Mouse (Mus musculus) limb, embryonic 11.5 days (tissue): Measurements from ENCODE around the gene Trim2. TPM values are rescaled to one million over a fixed set of nuclear protein-coding genes. Genes with fewer than 3 reads are reported as not detected.
A peak's percentile ranks its signal among the peaks of the same experiment; 100 is the strongest.

Source experiments
- ATAC-seq: fragments of 200-750 bp; cut with Nextera tagmentation; 2 replicates; pipeline ENCODE4 v1.8.0; 2017; ENCODE audit warnings: low read depth; ENCODE audit not compliant: insufficient number of reproducible peaks, low FRiP score, low TSS enrichment
- DNase-seq: peaks from one replicate; pipeline ENCODE4 v3.0.0-alpha.2; 2015; ENCODE audit warnings: low spot score
- H3K27ac ChIP-seq: fragments of 300-500 bp; sonication (generic); replicated peaks from 2 replicates; pipeline ENCODE4 v1.5.1; 2014; ENCODE audit warnings: low read depth, mild to moderate bottlenecking, low read length
- H3K27me3 ChIP-seq: fragments of 300-500 bp; sonication (generic); 2 replicates; pipeline ENCODE4 v1.6.1; 2014; ENCODE audit warnings: mild to moderate bottlenecking, low read length, mixed read lengths; ENCODE audit not compliant: control insufficient read depth, insufficient read depth
- H3K36me3 ChIP-seq: fragments of 300-500 bp; sonication (generic); 2 replicates; pipeline ENCODE4 v1.6.1; 2014; ENCODE audit warnings: mild to moderate bottlenecking, low read length, moderate library complexity, mixed read lengths; ENCODE audit not compliant: control insufficient read depth, insufficient read depth
- H3K4me1 ChIP-seq: fragments of 300-500 bp; sonication (generic); 2 replicates; pipeline ENCODE4 v1.6.1; 2014; ENCODE audit warnings: low read length, mixed read lengths; ENCODE audit not compliant: control insufficient read depth, insufficient read depth
- H3K4me2 ChIP-seq: fragments of 300-500 bp; sonication (generic); 2 replicates; pipeline ENCODE4 v1.6.1; 2014; ENCODE audit warnings: low read depth, mild to moderate bottlenecking, moderate library complexity; ENCODE audit not compliant: severe bottlenecking
- H3K4me3 ChIP-seq: fragments of 300-500 bp; sonication (generic); 2 replicates; pipeline ENCODE4 v1.5.1; 2014; ENCODE audit warnings: low read depth, low read length
- H3K9ac ChIP-seq: fragments of 300-500 bp; sonication (generic); 2 replicates; pipeline ENCODE4 v1.6.1; 2014; ENCODE audit warnings: mild to moderate bottlenecking, low read length
- H3K9me3 ChIP-seq: fragments of 300-500 bp; sonication (generic); 2 replicates; pipeline ENCODE4 v1.6.1; 2016; ENCODE audit warnings: low read length; ENCODE audit not compliant: control insufficient read depth
- WGBS: fragments of 180-500 bp; shearing (Covaris S2); extraction: QIAGEN DNeasy Blood & Tissue Kit; methylation state at CpG from one replicate; pipeline ENCODE4 v1.1.7; 2014; 5-methylcytosine and 5-hydroxymethylcytosine counted together
- polyA plus RNA-seq: library from polyadenylated mRNA; unstranded; fragments of >200 nt; fragmentation: Nextera tagmentation; extraction: Ambion mirVana; gene quantifications from 2 replicates; pipeline ENCODE4 v1.2.1, GENCODE M21; 2014

Trim2 gene
- polyA plus RNA-seq, 1 experiment from 2014 or later = 12.4 TPM

DNA sequence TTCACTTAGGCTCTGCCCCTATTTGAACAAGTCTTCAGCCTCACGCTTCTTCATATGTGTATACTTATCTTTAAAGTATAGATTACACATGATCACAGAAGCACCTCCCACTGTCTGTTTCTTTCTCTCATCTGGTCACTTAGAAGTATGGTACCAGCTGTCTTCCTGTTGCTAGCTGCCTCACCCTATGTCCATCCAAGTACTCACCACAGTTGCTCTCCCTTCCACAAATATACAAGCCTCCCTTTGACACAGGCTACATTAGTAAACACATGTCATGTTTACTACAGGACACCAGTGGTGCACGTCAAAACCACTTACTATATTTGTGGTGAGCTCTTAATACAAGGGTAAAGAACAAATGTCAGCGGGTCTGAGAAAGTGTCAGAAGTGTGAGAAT is 175.3 kb downstream of the Trim2 start:
- H3K9ac ChIP-seq = no peak overlapping the region
- no peak overlapping the region for H3K27ac ChIP-seq
- no peaks in the 10 kb centered on the region for H3K9me3 ChIP-seq
- no peak overlapping the region for H3K4me3 ChIP-seq
- no peak for DNase-seq
- H3K4me1 ChIP-seq = peaks cover 24% of the 10 kb centered on the region
- H3K4me2 ChIP-seq = no peak overlapping the region
- no peaks in the 10 kb centered on the region for H3K27me3 ChIP-seq
- ATAC-seq = no peak
- H3K36me3 ChIP-seq = no peaks in the 10 kb centered on the region
- WGBS = 91% methylated on average over 3 of the region's 3 CpGs

- H3K9ac ChIP-seq = no peak overlapping the region
- H3K9me3 ChIP-seq = no peaks in the 10 kb centered on the region
- no peaks in the 10 kb centered on the region for H3K27me3 ChIP-seq
- H3K36me3 ChIP-seq = no peaks in the 10 kb centered on the region
- H3K4me1 ChIP-seq = peaks cover 26% of the 10 kb centered on the region
- H3K27ac ChIP-seq = 0 out of 2 replicates have a peak overlapping the region, but pooled peaks have one; percentile 14
- no peak overlapping the region for H3K4me2 ChIP-seq
- no peak overlapping the region for H3K4me3 ChIP-seq
- peak; percentile 6 for DNase-seq
- no peak for ATAC-seq
- whole genome bisulfite sequencing = 60% methylated on average over 5 of the region's 5 CpGs
Observed at GRCm38 (mm10) chr3:84130776-84131175, 175.9 kb downstream of the Trim2 start.

DNA sequence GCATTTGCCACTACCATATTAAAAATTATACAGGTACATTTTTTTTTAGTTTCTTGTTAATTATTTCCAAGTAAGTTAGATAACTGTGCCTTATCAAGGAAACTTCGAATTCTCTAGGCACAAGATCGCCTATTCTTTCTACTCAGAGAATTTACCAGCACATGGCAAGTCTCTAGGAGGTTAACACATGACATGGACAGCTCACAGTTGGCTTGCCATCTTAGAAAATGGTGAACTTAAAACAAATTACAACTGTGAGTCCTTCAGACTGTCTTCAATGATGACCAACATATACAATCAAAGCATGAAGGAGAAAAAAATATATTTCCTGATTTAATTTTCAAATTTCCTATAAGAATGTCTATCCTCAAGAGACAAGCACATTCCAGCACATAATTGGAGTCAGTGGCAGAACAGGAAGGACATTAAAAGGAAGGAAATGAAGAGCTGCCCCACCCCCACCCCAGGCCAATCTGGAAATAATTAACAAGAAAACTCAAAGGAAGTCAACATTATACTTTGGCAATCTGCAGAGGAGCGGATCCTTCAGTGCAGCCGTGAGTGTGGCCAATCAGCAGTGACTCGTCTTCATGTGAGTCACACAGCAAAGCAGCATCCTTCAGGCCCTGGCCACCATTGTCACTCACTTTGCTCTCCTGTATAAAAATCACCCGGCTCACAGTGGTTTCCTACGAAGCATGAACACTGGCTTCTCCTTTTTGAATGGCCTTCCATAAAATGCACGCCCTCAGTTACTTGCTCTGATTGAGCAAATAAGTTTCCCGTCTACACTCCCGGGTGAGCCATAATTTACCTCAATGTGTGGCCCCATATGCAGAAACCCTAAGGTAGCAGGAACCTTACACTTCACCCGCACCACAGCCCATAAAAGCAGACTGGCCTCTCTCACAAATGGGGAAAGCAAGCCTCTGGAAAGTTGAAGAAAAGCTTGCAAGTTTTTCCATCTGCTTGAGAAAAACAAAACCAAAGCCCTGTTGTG is 177.5 kb downstream of the Trim2 start:
- Histone ChIP-seq H3K27ac (peak overlapping the region; percentile 82), H3K4me2 (peak overlapping the region; percentile 10; the same call in 1 of the 2 replicates), H3K4me3 (no peak overlapping the region), H3K27me3 (no peaks in the 10 kb centered on the region), H3K9me3 (no peaks in the 10 kb centered on the region), H3K4me1 (peaks cover 26% of the 10 kb centered on the region), H3K9ac (no peak overlapping the region), H3K36me3 (no peaks in the 10 kb centered on the region)
- peak; percentile 74 for DNase-seq
- ATAC-seq = peak; percentile 67; the same call in 1 of the 2 replicates
- 22% methylated on average over 11 of the region's 11 CpGs for WGBS

- Histone ChIP-seq H3K9ac (no peak overlapping the region), H3K4me1 (peaks cover 18% of the 10 kb centered on the region), H3K27ac (no peak overlapping the region), H3K36me3 (no peaks in the 10 kb centered on the region), H3K4me2 (no peak overlapping the region), H3K27me3 (no peaks in the 10 kb centered on the region), H3K4me3 (no peak overlapping the region), H3K9me3 (no peaks in the 10 kb centered on the region)
- ATAC-seq (no peak), DNase-seq (no peak)
- WGBS = 70% methylated on average over 2 of the region's 2 CpGs
Observed at GRCm38 (mm10) chr3:84127431-84127830, 179.2 kb downstream of the Trim2 start.

- Histone ChIP-seq H3K27me3 (no peaks in the 10 kb centered on the region), H3K4me1 (peaks cover 17% of the 10 kb centered on the region), H3K4me2 (no peak overlapping the region), H3K36me3 (no peaks in the 10 kb centered on the region), H3K9me3 (no peaks in the 10 kb centered on the region), H3K4me3 (no peak overlapping the region), H3K27ac (no peak overlapping the region), H3K9ac (no peak overlapping the region)
- ATAC-seq (no peak), DNase-seq (no peak)
- WGBS = 87% methylated on average over 3 of the region's 3 CpGs
Observed at GRCm38 (mm10) chr3:84126721-84127120, 180.0 kb downstream of the Trim2 start.

- no peak overlapping the region for H3K4me3 ChIP-seq
- H3K27me3 ChIP-seq = no peaks in the 10 kb centered on the region
- ATAC-seq (no peak), DNase-seq (no peak)
- H3K36me3 ChIP-seq = no peaks in the 10 kb centered on the region
- H3K4me2 ChIP-seq = no peak overlapping the region
- H3K9ac ChIP-seq = no peak overlapping the region
- 77% methylated on average over 6 of the region's 6 CpGs for WGBS
- H3K9me3 ChIP-seq = no peaks in the 10 kb centered on the region
- peaks cover 13% of the 10 kb centered on the region for H3K4me1 ChIP-seq
- H3K27ac ChIP-seq = no peak overlapping the region
Observed at GRCm38 (mm10) chr3:84125704-84126289, 180.9 kb downstream of the Trim2 start.

DNA sequence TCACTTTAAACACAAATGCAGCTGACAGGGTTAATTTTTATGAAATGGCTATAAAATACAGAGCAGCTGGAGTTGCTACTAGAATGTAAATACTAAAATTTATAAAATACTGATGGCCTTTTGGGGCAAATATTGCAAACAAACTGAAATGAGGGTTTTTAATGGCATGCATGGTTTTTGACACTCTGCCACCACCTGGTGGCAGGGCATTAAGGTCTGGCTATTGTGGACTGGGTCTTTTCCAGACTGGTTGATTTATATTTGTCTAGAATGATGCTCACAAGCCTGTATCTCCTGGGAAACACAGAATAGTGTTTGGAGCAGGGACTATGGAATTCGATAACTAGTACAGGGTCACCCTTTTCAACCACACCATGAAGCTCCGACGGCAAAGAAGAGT is 183.2 kb downstream of the Trim2 start:
- ATAC-seq = no peak
- Histone ChIP-seq H3K9ac (no peak overlapping the region), H3K4me2 (no peak overlapping the region), H3K27me3 (no peaks in the 10 kb centered on the region), H3K36me3 (no peaks in the 10 kb centered on the region), H3K27ac (no peak overlapping the region), H3K4me1 (peaks cover 4% of the 10 kb centered on the region; the same call in 1 of the 2 replicates), H3K9me3 (no peaks in the 10 kb centered on the region), H3K4me3 (no peak overlapping the region)
- 83% methylated on average over 3 of the region's 3 CpGs for WGBS
- DNase-seq = peak; percentile 28

GRCm38 (mm10) chr3:84118718-84119117 is 188.0 kb downstream of the Trim2 start:
- H3K27me3 ChIP-seq = no peaks in the 10 kb centered on the region
- H3K4me1 ChIP-seq = no peaks in the 10 kb centered on the region
- no peak overlapping the region for H3K9ac ChIP-seq
- WGBS = 82% methylated on average over 7 of the region's 7 CpGs
- H3K27ac ChIP-seq = no peak overlapping the region
- H3K4me3 ChIP-seq = no peak overlapping the region
- no peaks in the 10 kb centered on the region for H3K36me3 ChIP-seq
- no peak for ATAC-seq
- no peak for DNase-seq
- no peaks in the 10 kb centered on the region for H3K9me3 ChIP-seq
- H3K4me2 ChIP-seq = no peak overlapping the region
